Mouse (Mus musculus): Measurements from ENCODE around the gene Grin2b.

GRCm38 (mm10) chr6:136100241-136100640 is 73.1 kb downstream of the Grin2b start:
- TF ChIP-seq CTCF (IDR thresholded peaks at IDR 0.05; ENCODE audit: low read depth) (no peak), EP300 (optimal IDR thresholded peaks at IDR 0.05) (no peak)

All from stomach, postnatal 0 days (tissue).